Mouse (Mus musculus) embryonic fibroblast, embryonic 13.5 days (primary cell): Measurements from ENCODE around the gene Rpl32. TPM values are rescaled to one million over a fixed set of nuclear protein-coding genes. Genes with fewer than 3 reads are reported as not detected.

Experiments
- H3K27ac ChIP-seq: 2 replicates; pipeline ENCODE4 v1.5.1; 2012; ENCODE audit warnings: low read length, control low read depth, inconsistent platforms; ENCODE audit not compliant: insufficient read depth
- H3K4me1 ChIP-seq: 2 replicates; pipeline ENCODE4 v1.6.1; 2011; ENCODE audit warnings: low read length; ENCODE audit not compliant: control insufficient read depth, insufficient read depth
- H3K4me3 ChIP-seq: 2 replicates; pipeline ENCODE4 v1.5.1; 2011; ENCODE audit warnings: mild to moderate bottlenecking, control low read depth, low read length; ENCODE audit not compliant: insufficient read depth
- CTCF ChIP-seq: IDR thresholded peaks from 2 replicates; pipeline ENCODE4 v1.5.1; 2011; ENCODE audit warnings: mild to moderate bottlenecking, control low read depth, low read length, moderate library complexity, borderline replicate concordance; ENCODE audit not compliant: insufficient read depth
- POLR2A ChIP-seq: IDR thresholded peaks from 2 replicates; pipeline ENCODE4 v1.6.1; 2011; ENCODE audit warnings: low read depth, mild to moderate bottlenecking, control low read depth, low read length, moderate library complexity
- polyA plus RNA-seq: library from polyadenylated mRNA; stranded (reverse); fragments of >200 nt; gene quantifications from 2 replicates; pipeline ENCODE4 v1.2.4, GENCODE M21; 2011; ENCODE audit warnings: low read depth; ENCODE audit not compliant: missing spikeins, insufficient read length

Rpl32 gene
- polyA plus RNA-seq, 1 experiment: 2,350 TPM

GRCm38 (mm10) chr6:115801811-115802210 lies 6.7 kb downstream of the Rpl32 start:
- Histone ChIP-seq H3K27ac (no peak overlapping the region), H3K4me1 (0 out of 2 replicates have a peak, but pooled peaks cover 3% of the 10 kb centered on the region), H3K4me3 (no peak overlapping the region)
- no peak for TF ChIP-seq POLR2A
- no peak for TF ChIP-seq CTCF

GRCm38 (mm10) chr6:115792691-115793215 lies 15.8 kb downstream of the Rpl32 start:
- Histone ChIP-seq H3K4me1 (no peaks in the 10 kb centered on the region), H3K27ac (no peak overlapping the region), H3K4me3 (no peak overlapping the region)
- TF ChIP-seq POLR2A (no peak), CTCF (no peak)

- TF ChIP-seq CTCF: no peak
- no peak for TF ChIP-seq POLR2A
- Histone ChIP-seq H3K4me3 (no peak overlapping the region), H3K4me1 (no peaks in the 10 kb centered on the region), H3K27ac (no peak overlapping the region)
Observed at GRCm38 (mm10) chr6:115791842-115792686, 16.5 kb downstream of the Rpl32 start.

GRCm38 (mm10) chr6:115791016-115791415 lies 17.5 kb downstream of the Rpl32 start:
- no peak for TF ChIP-seq POLR2A
- no peak for TF ChIP-seq CTCF
- H3K27ac ChIP-seq: no peak overlapping the region
- no peak overlapping the region for H3K4me3 ChIP-seq
- no peaks in the 10 kb centered on the region for H3K4me1 ChIP-seq

- Histone ChIP-seq H3K4me3 (no peak overlapping the region), H3K4me1 (no peaks in the 10 kb centered on the region), H3K27ac (no peak overlapping the region)
- TF ChIP-seq CTCF: no peak
- no peak for TF ChIP-seq POLR2A
Observed at GRCm38 (mm10) chr6:115782781-115783180, 25.8 kb downstream of the Rpl32 start.

- peak overlapping the region; percentile 90; the same call in 1 of the 2 replicates for H3K4me3 ChIP-seq
- no peak for TF ChIP-seq CTCF
- H3K27ac ChIP-seq: no peak overlapping the region
- peaks cover 8% of the 10 kb centered on the region; the same call in 1 of the 2 replicates for H3K4me1 ChIP-seq
Observed at GRCm38 (mm10) chr6:115776363-115776762, 32.2 kb downstream of the Rpl32 start.

GRCm38 (mm10) chr6:115775838-115776237 lies 32.7 kb downstream of the Rpl32 start:
- TF ChIP-seq POLR2A (no peak), CTCF (no peak)
- Histone ChIP-seq H3K27ac (peak overlapping the region; percentile 19; the same call in 1 of the 2 replicates), H3K4me3 (peak overlapping the region; percentile 90), H3K4me1 (peaks cover 8% of the 10 kb centered on the region; the same call in 1 of the 2 replicates)

- no peak within 1 kb of the TSS for H3K27ac ChIP-seq
- H3K4me3 ChIP-seq: peak within 1 kb of the TSS; percentile 90
- H3K4me1 ChIP-seq: peaks cover 8% of the 10 kb centered on the region; the same call in 1 of the 2 replicates
- TF ChIP-seq CTCF (no peak), POLR2A (peak; percentile 49)
Observed at GRCm38 (mm10) chr6:115774501-115774921, 34.0 kb downstream of the Rpl32 start, which contains the start of gene Cand2. Gene Cand2, plus strand, starts transcription at chr6:115774538.

GRCm38 (mm10) chr6:115773966-115774413 lies 34.6 kb downstream of the Rpl32 start:
- Histone ChIP-seq H3K4me3 (peak overlapping the region; percentile 56), H3K27ac (no peak overlapping the region), H3K4me1 (peaks cover 8% of the 10 kb centered on the region; the same call in 1 of the 2 replicates)
- TF ChIP-seq POLR2A (no peak), CTCF (no peak)

GRCm38 (mm10) chr6:115772604-115773003 lies 35.9 kb downstream of the Rpl32 start:
- TF ChIP-seq POLR2A (no peak), CTCF (no peak)
- Histone ChIP-seq H3K4me1 (peaks cover 13% of the 10 kb centered on the region; the same call in 1 of the 2 replicates), H3K4me3 (no peak overlapping the region), H3K27ac (no peak overlapping the region)
